ENCODE assay signal across 14 mouse cellular contexts in genomic region chr7:69655583-69655982, GRCm38 (mm10).
DNase-seq lines count a peak whose midpoint lies in the region; ATAC-seq and TF ChIP-seq lines count a peak whose summit lies in the region.
"Had no signal": no experiment of that assay in that cellular context is flagged by ENCODE, and none has a peak within 500 bp of the region (broad histone marks: within the 10 kb centered on the region; RNA-seq: fewer than 3 reads in every experiment).

No protein-coding gene starts in this region.

- TF ChIP-seq CTCF in intestine, postnatal 0 days (IDR thresholded peaks at IDR 0.05; ENCODE audit: low read depth) = no peak
- no peak for TF ChIP-seq CTCF in lung, adult 2 months (IDR thresholded peaks at IDR 0.05; ENCODE audit: insufficient read depth, low read length)

- H3K4me1 ChIP-seq in intestine, embryonic 14.5 days (replicated peaks; ENCODE audit: control insufficient read depth, insufficient read depth, low read length) = no peaks in the 10 kb centered on the region
- no peaks in the 10 kb centered on the region for H3K4me1 ChIP-seq in intestine, postnatal 0 days (replicated peaks; ENCODE audit: control insufficient read depth, insufficient read depth, low read length)
- no peaks in the 10 kb centered on the region for H3K4me1 ChIP-seq in lung, embryonic 16.5 days (replicated peaks; ENCODE audit: control insufficient read depth, insufficient read depth, low read length)
- no peaks in the 10 kb centered on the region for H3K4me1 ChIP-seq in lung, adult 2 months (ENCODE audit: control insufficient read depth, insufficient read depth, low read length)
- H3K4me1 ChIP-seq in embryonic facial prominence, embryonic 11.5 days (ENCODE audit: control insufficient read depth, insufficient read depth, low read length) = no peaks in the 10 kb centered on the region
- H3K4me1 ChIP-seq: limb, embryonic 15.5 days had no signal

- WGBS in intestine, embryonic 14.5 days = 4% methylated on average over 9 of the region's 9 CpGs
- 4% methylated on average over 9 of the region's 9 CpGs for WGBS in intestine, postnatal 0 days
- WGBS in lung, embryonic 16.5 days = 5% methylated on average over 9 of the region's 9 CpGs
- 9% methylated on average over 9 of the region's 9 CpGs for WGBS in lung, adult 2 months
- WGBS in embryonic facial prominence, embryonic 11.5 days = 11% methylated on average over 9 of the region's 9 CpGs

- no peak for ATAC-seq in intestine, embryonic 14.5 days (replicated peaks; ENCODE audit: low FRiP score, low TSS enrichment, low read depth)
- ATAC-seq in intestine, postnatal 0 days = no peak
- ATAC-seq in lung, embryonic 16.5 days (ENCODE audit: low read depth) = peak; percentile 51
- ATAC-seq in embryonic facial prominence, embryonic 11.5 days (replicated peaks; ENCODE audit: insufficient number of reproducible peaks, low FRiP score, low TSS enrichment, low read depth) = no peak
- ATAC-seq: Patski had no signal

- H3ac ChIP-seq in myocyte (ENCODE audit: control insufficient read depth, insufficient read length) = no peak overlapping the region

- TF ChIP-seq POLR2A in lung, adult 2 months (IDR thresholded peaks at IDR 0.05; ENCODE audit: borderline replicate concordance, extremely low read depth, low read depth, low read length) = no peak
- no peak for TF ChIP-seq POLR2A in myocyte (IDR thresholded peaks at IDR 0.05; ENCODE audit: insufficient read length, low read depth)

- H3K9ac ChIP-seq in intestine, embryonic 14.5 days (ENCODE audit: low read length) = no peak overlapping the region
- H3K9ac ChIP-seq in intestine, postnatal 0 days (ENCODE audit: low read depth, low read length) = no peak overlapping the region
- no peak overlapping the region; the same call in 1 of the 2 replicates for H3K9ac ChIP-seq in lung, embryonic 16.5 days (ENCODE audit: low read length)
- H3K9ac ChIP-seq in embryonic facial prominence, embryonic 11.5 days (replicated peaks; ENCODE audit: low read length) = no peak overlapping the region
- H3K9ac ChIP-seq: limb, embryonic 15.5 days had no signal

- no peaks in the 10 kb centered on the region for H3K9me3 ChIP-seq in intestine, embryonic 14.5 days (ENCODE audit: control insufficient read depth, low read length)
- no peaks in the 10 kb centered on the region for H3K9me3 ChIP-seq in intestine, postnatal 0 days (ENCODE audit: control insufficient read depth)
- no peaks in the 10 kb centered on the region for H3K9me3 ChIP-seq in lung, embryonic 16.5 days (ENCODE audit: control insufficient read depth, low read length)
- H3K9me3 ChIP-seq in embryonic facial prominence, embryonic 11.5 days (replicated peaks; ENCODE audit: control insufficient read depth, low read length) = no peaks in the 10 kb centered on the region
- H3K9me3 ChIP-seq: limb, embryonic 15.5 days had no signal

- H3K27ac ChIP-seq in intestine, embryonic 14.5 days (ENCODE audit: low read depth) = no peak overlapping the region
- no peak overlapping the region for H3K27ac ChIP-seq in intestine, postnatal 0 days (ENCODE audit: low read depth, low read length)
- H3K27ac ChIP-seq in lung, embryonic 16.5 days (ENCODE audit: low read length) = no peak overlapping the region
- no peak overlapping the region for H3K27ac ChIP-seq in embryonic facial prominence, embryonic 11.5 days (replicated peaks; ENCODE audit: low read depth, low read length)
- H3K27ac ChIP-seq: limb, embryonic 15.5 days had no signal

- H3K4me2 ChIP-seq in intestine, embryonic 14.5 days (ENCODE audit: low read length) = peak overlapping the region; percentile 11; the same call in 1 of the 2 replicates
- no peak overlapping the region for H3K4me2 ChIP-seq in intestine, postnatal 0 days (replicated peaks; ENCODE audit: low read depth)
- H3K4me2 ChIP-seq in lung, embryonic 16.5 days (ENCODE audit: low read depth, low read length) = no peak overlapping the region
- no peak overlapping the region for H3K4me2 ChIP-seq in embryonic facial prominence, embryonic 11.5 days (ENCODE audit: low read depth, low read length)
- H3K4me2 ChIP-seq in myocyte (ENCODE audit: low read depth) = peak overlapping the region; percentile 18
- H3K4me2 ChIP-seq: limb, embryonic 15.5 days had no signal

- no peaks in the 10 kb centered on the region for H3K36me3 ChIP-seq in intestine, embryonic 14.5 days (ENCODE audit: control insufficient read depth, insufficient read depth, low read length)
- H3K36me3 ChIP-seq in intestine, postnatal 0 days (ENCODE audit: control insufficient read depth, insufficient read depth) = no peaks in the 10 kb centered on the region
- H3K36me3 ChIP-seq in lung, embryonic 16.5 days (ENCODE audit: control insufficient read depth, insufficient read depth, low read length) = no peaks in the 10 kb centered on the region
- H3K36me3 ChIP-seq in embryonic facial prominence, embryonic 11.5 days (replicated peaks; ENCODE audit: control insufficient read depth, insufficient read depth, low read depth, low read length) = no peaks in the 10 kb centered on the region
- H3K36me3 ChIP-seq in myocyte (ENCODE audit: control insufficient read depth, insufficient read depth) = no peaks in the 10 kb centered on the region
- H3K36me3 ChIP-seq: limb, embryonic 15.5 days had no signal

- DNase-seq in intestine, embryonic 14.5 days (ENCODE audit: low spot score) = no peak
- DNase-seq in lung, adult 2 months = no peak
- DNase-seq in embryonic facial prominence, embryonic 11.5 days (ENCODE audit: low spot score) = peak; percentile 9
- DNase-seq in liver = no peak
- DNase-seq: adrenal gland, adult 2 months; cerebellum, postnatal 14 days; thymus, postnatal 25 days had no signal

- H3K79me2 ChIP-seq in myocyte (ENCODE audit: control insufficient read depth, insufficient read depth) = no peaks in the 10 kb centered on the region

- H3K27me3 ChIP-seq in intestine, embryonic 14.5 days (replicated peaks; ENCODE audit: control insufficient read depth, insufficient read depth, low read length) = no peaks in the 10 kb centered on the region
- H3K27me3 ChIP-seq in intestine, postnatal 0 days (replicated peaks; ENCODE audit: control insufficient read depth, insufficient read depth, low read length) = no peaks in the 10 kb centered on the region
- no peaks in the 10 kb centered on the region for H3K27me3 ChIP-seq in lung, embryonic 16.5 days (ENCODE audit: control insufficient read depth, insufficient read depth, low read depth, low read length)
- no peaks in the 10 kb centered on the region for H3K27me3 ChIP-seq in embryonic facial prominence, embryonic 11.5 days (ENCODE audit: control insufficient read depth, insufficient read depth, low read length)
- no peaks in the 10 kb centered on the region for H3K27me3 ChIP-seq in myocyte (ENCODE audit: control insufficient read depth, insufficient read depth, insufficient read length)
- H3K27me3 ChIP-seq: CH12.LX; limb, embryonic 15.5 days had no signal

- H3K4me3 ChIP-seq in intestine, embryonic 14.5 days (ENCODE audit: low read depth, low read length) = no peak overlapping the region
- H3K4me3 ChIP-seq in intestine, postnatal 0 days (ENCODE audit: low read depth, low read length) = no peak overlapping the region
- H3K4me3 ChIP-seq in lung, embryonic 16.5 days (ENCODE audit: low read length) = no peak overlapping the region
- no peak overlapping the region for H3K4me3 ChIP-seq in lung, adult 2 months (replicated peaks; ENCODE audit: extremely low read depth, low read depth, low read length)
- H3K4me3 ChIP-seq in embryonic facial prominence, embryonic 11.5 days (ENCODE audit: low read depth, low read length) = no peak overlapping the region
- H3K4me3 ChIP-seq in myocyte = no peak overlapping the region
- H3K4me3 ChIP-seq: erythroblast, embryonic 14.5 days; limb, embryonic 15.5 days had no signal

TF ChIP-seq in myocyte, 11 proteins besides CTCF, POLR2A, EP300 and RAD21:
- no peak for TF ChIP-seq MAX (IDR thresholded peaks at IDR 0.05; ENCODE audit: low read depth)

Comparison
In these comparisons a context has a peak if more than half of its experiments do, and no peak if none do; other contexts are left out.
1. H3K4me2 ChIP-seq: peak in intestine, embryonic 14.5 days (single experiment) and myocyte (single experiment); none in intestine, postnatal 0 days (single experiment), lung, embryonic 16.5 days (single experiment) and embryonic facial prominence, embryonic 11.5 days (single experiment).